Mouse (Mus musculus) forebrain, embryonic 10.5 days (tissue): ENCODE measurements around the gene Ccne1. TPM values are rescaled to one million over a fixed set of nuclear protein-coding genes. Genes with fewer than 3 reads are reported as not detected.

Source experiments
- DNase-seq: peaks from one replicate; pipeline ENCODE4 v3.0.0-alpha.2; 2017; ENCODE audit warnings: low spot score; ENCODE audit errors: extremely low spot score
- H3K27ac ChIP-seq: fragments of 300-500 bp; sonication (generic); 2 replicates; pipeline ENCODE4 v1.5.1; 2016; ENCODE audit warnings: mild to moderate bottlenecking
- H3K27me3 ChIP-seq: fragments of 300-500 bp; sonication (generic); 2 replicates; pipeline ENCODE4 v1.6.1; 2016; ENCODE audit warnings: mild to moderate bottlenecking; ENCODE audit not compliant: poor library complexity, severe bottlenecking
- H3K36me3 ChIP-seq: fragments of 300-500 bp; sonication (generic); replicated peaks from 2 replicates; pipeline ENCODE4 v1.6.1; 2016; ENCODE audit warnings: mild to moderate bottlenecking, moderate library complexity
- H3K4me1 ChIP-seq: fragments of 300-500 bp; sonication (generic); 2 replicates; pipeline ENCODE4 v1.6.1; 2016
- H3K4me3 ChIP-seq: fragments of 300-500 bp; sonication (generic); 2 replicates; pipeline ENCODE4 v1.5.1; 2016; ENCODE audit warnings: mild to moderate bottlenecking, moderate library complexity
- H3K9me3 ChIP-seq: fragments of 300-500 bp; sonication (generic); 2 replicates; pipeline ENCODE4 v1.6.1; 2016; ENCODE audit warnings: mild to moderate bottlenecking, moderate library complexity
- WGBS: fragments of 180-500 bp; shearing (Covaris S2); methylation state at CpG from one replicate; pipeline ENCODE4 v1.1.7; 2016; 5-methylcytosine and 5-hydroxymethylcytosine counted together
- polyA plus RNA-seq: library from polyadenylated mRNA; unstranded; fragments of >200 nt; fragmentation: Nextera tagmentation; extraction: Ambion mirVana; gene quantifications from 2 replicates; pipeline ENCODE4 v1.2.1, GENCODE M21; 2016

Gene Ccne1
- polyA plus RNA-seq, 1 experiment from 2014 or later: 117 TPM

- Histone ChIP-seq H3K27ac (no peak overlapping the region), H3K4me3 (no peak overlapping the region), H3K4me1 (peaks cover 29% of the 10 kb centered on the region), H3K27me3 (peaks cover 26% of the 10 kb centered on the region), H3K36me3 (no peaks in the 10 kb centered on the region), H3K9me3 (no peaks in the 10 kb centered on the region)
- no peak for DNase-seq
- WGBS: 87% methylated on average over 8 of the region's 8 CpGs
Observed at GRCm38 (mm10) chr7:38087856-38088255, 19.5 kb downstream of the Ccne1 start.

- H3K27me3 ChIP-seq: peaks cover 26% of the 10 kb centered on the region
Observed at GRCm38 (mm10) chr7:38086401-38086800, 20.9 kb downstream of the Ccne1 start.

GRCm38 (mm10) chr7:38085573-38086211 is 21.6 kb downstream of the Ccne1 start:
- peak overlapping the region; percentile 44; the same call in 1 of the 2 replicates for H3K27ac ChIP-seq
- H3K27me3 ChIP-seq: peaks cover 26% of the 10 kb centered on the region
- peaks cover 29% of the 10 kb centered on the region for H3K4me1 ChIP-seq
- H3K36me3 ChIP-seq: no peaks in the 10 kb centered on the region
- H3K4me3 ChIP-seq: peak overlapping the region; percentile 53
- WGBS: under 1% methylated on average over 35 of the region's 35 CpGs
- no peaks in the 10 kb centered on the region for H3K9me3 ChIP-seq
- DNase-seq: peak; percentile 65

More at GRCm38 (mm10) chr7:38086401-38086800, 20.9 kb downstream of the Ccne1 start:
- Histone ChIP-seq H3K4me3 (0 out of 2 replicates have a peak overlapping the region, but pooled peaks have one; percentile 53), H3K9me3 (no peaks in the 10 kb centered on the region), H3K27ac (no peak overlapping the region), H3K36me3 (no peaks in the 10 kb centered on the region), H3K4me1 (peaks cover 29% of the 10 kb centered on the region)
- WGBS: 32% methylated on average over 8 of the region's 8 CpGs
- no peak for DNase-seq

DNA sequence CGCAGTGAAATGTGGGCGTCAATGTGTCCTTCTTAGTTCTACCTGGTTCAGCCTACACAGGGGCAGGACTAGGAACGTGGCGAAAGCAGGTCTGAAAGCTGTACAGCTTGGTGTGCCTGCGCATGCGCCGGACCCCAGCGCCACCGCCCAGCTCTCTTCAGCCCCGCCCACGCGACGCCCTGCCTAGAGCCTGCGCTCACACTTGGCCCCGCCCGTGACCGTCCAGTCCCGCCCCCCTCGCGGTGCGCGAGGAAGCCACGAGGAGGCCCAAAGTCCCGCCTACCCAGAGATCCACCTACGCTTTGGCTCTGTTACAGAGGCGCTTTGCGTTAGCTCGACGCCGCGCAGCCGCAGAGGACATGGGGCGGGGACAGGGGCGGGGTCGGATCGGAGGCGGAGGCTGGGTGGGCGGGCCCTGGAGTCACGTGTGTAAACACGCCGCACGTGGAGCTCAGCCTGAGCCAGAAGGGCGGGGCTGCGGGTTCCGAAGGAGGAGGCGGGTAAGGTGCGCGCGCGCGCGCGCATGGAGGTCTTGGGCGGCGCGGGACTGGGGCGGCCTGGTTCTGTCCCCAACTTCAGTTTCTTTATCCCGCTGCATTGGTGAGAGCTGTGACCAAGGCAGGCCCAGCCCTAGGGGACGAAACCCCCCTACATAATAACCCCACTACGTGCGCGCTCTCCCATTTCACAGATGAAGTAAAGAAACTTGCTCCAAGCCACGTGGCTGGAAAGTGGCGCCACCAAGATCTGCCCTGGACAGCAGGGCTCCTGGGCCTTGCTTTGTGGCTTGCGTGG is 22.4 kb downstream of the Ccne1 start:
- peaks cover 29% of the 10 kb centered on the region for H3K4me1 ChIP-seq
- H3K4me3 ChIP-seq: peak overlapping the region; percentile 53
- H3K27ac ChIP-seq: peak overlapping the region; percentile 61
- peak; percentile 99 for DNase-seq
- H3K36me3 ChIP-seq: no peaks in the 10 kb centered on the region
- H3K27me3 ChIP-seq: peaks cover 26% of the 10 kb centered on the region
- H3K9me3 ChIP-seq: no peaks in the 10 kb centered on the region
- WGBS: under 1% methylated on average over 65 of the region's 65 CpGs

- no peaks in the 10 kb centered on the region for H3K9me3 ChIP-seq
- H3K36me3 ChIP-seq: no peaks in the 10 kb centered on the region
- no peak overlapping the region for H3K27ac ChIP-seq
- H3K4me1 ChIP-seq: peaks cover 29% of the 10 kb centered on the region
- no peak for DNase-seq
- H3K27me3 ChIP-seq: peaks cover 26% of the 10 kb centered on the region
- no peak overlapping the region for H3K4me3 ChIP-seq
Observed at GRCm38 (mm10) chr7:38082971-38083370, 24.4 kb downstream of the Ccne1 start.

- no peak overlapping the region for H3K27ac ChIP-seq
- no peaks in the 10 kb centered on the region for H3K36me3 ChIP-seq
- peaks cover 25% of the 10 kb centered on the region for H3K4me1 ChIP-seq
- no peak overlapping the region for H3K4me3 ChIP-seq
- WGBS: 80% methylated on average over 7 of the region's 7 CpGs
- no peaks in the 10 kb centered on the region for H3K9me3 ChIP-seq
- DNase-seq: no peak
- peaks cover 34% of the 10 kb centered on the region for H3K27me3 ChIP-seq
Observed at GRCm38 (mm10) chr7:38077189-38077588, 30.1 kb downstream of the Ccne1 start.

- peaks cover 25% of the 10 kb centered on the region for H3K4me1 ChIP-seq
- peaks cover 49% of the 10 kb centered on the region for H3K27me3 ChIP-seq
- H3K36me3 ChIP-seq: no peaks in the 10 kb centered on the region
- no peaks in the 10 kb centered on the region for H3K9me3 ChIP-seq
- H3K27ac ChIP-seq: no peak overlapping the region
- no peak overlapping the region for H3K4me3 ChIP-seq
- DNase-seq: peak; percentile 41
- 52% methylated on average over 6 of the region's 6 CpGs for WGBS
Observed at GRCm38 (mm10) chr7:38075487-38075886, 31.8 kb downstream of the Ccne1 start.

- H3K27ac ChIP-seq: peak overlapping the region; percentile 75
- WGBS: 38% methylated on average over 10 of the region's 10 CpGs
- peak overlapping the region; percentile 43 for H3K4me3 ChIP-seq
- H3K36me3 ChIP-seq: no peaks in the 10 kb centered on the region
- no peak for DNase-seq
- H3K4me1 ChIP-seq: peaks cover 25% of the 10 kb centered on the region
- H3K9me3 ChIP-seq: no peaks in the 10 kb centered on the region
- peaks cover 55% of the 10 kb centered on the region for H3K27me3 ChIP-seq
Observed at GRCm38 (mm10) chr7:38074920-38075319, 32.4 kb downstream of the Ccne1 start.

- no peaks in the 10 kb centered on the region for H3K9me3 ChIP-seq
- peak overlapping the region; percentile 43 for H3K4me3 ChIP-seq
- H3K27me3 ChIP-seq: peaks cover 59% of the 10 kb centered on the region
- H3K27ac ChIP-seq: peak overlapping the region; percentile 75
- peaks cover 25% of the 10 kb centered on the region for H3K4me1 ChIP-seq
- peak; percentile 60 for DNase-seq
- 1% methylated on average over 14 of the region's 14 CpGs for WGBS
- no peaks in the 10 kb centered on the region for H3K36me3 ChIP-seq
Observed at GRCm38 (mm10) chr7:38074514-38074913, 32.8 kb downstream of the Ccne1 start.

DNA sequence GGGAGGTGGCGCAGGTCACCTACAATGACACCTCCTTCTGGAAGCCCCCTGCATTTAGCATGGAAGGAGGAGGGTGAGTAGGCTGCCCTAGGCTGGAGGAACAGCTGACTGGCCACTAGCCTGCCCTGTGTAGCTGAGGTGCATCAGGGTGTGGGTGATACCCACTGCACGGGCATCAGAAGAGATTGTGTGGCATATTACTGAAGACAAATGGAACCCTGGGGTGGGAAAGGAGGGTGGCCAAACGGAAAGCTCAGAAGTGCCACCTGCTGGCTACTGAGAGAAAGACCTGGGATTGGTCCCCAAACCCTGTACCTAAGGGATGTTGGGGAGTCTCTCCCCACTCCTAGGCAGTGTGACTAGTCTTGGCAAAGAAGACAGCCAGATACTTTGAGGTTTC is 33.6 kb downstream of the Ccne1 start:
- H3K4me3 ChIP-seq: no peak overlapping the region; the same call in 1 of the 2 replicates
- peak; percentile 41 for DNase-seq
- H3K9me3 ChIP-seq: no peaks in the 10 kb centered on the region
- H3K36me3 ChIP-seq: no peaks in the 10 kb centered on the region
- 22% methylated on average over 3 of the region's 3 CpGs for WGBS
- H3K4me1 ChIP-seq: peaks cover 25% of the 10 kb centered on the region
- H3K27me3 ChIP-seq: peaks cover 61% of the 10 kb centered on the region
- H3K27ac ChIP-seq: peak overlapping the region; percentile 48; the same call in 1 of the 2 replicates

DNA sequence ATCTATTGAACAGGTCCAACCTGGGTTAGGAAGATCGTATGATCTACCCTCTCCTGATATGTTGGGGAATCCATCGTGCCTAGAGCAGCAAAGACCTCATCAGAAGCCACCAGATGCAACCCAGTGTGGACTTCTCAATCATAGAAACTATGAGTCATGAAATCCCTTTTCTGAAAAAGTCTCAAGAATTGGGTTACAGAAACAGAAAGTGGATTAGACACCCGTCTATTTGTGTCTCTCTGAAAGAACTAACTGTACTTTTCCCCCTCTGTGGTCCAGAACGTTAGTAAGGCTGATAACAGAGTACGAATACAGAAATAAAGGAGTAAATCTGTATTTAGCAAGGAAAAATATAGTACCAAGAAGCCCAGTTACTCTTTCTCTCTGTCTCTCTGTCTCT is 36.3 kb downstream of the Ccne1 start:
- Histone ChIP-seq H3K4me1 (peaks cover 25% of the 10 kb centered on the region), H3K4me3 (no peak overlapping the region), H3K36me3 (no peaks in the 10 kb centered on the region), H3K27ac (no peak overlapping the region), H3K27me3 (peaks cover 49% of the 10 kb centered on the region), H3K9me3 (no peaks in the 10 kb centered on the region)
- WGBS: 84% methylated on average over 5 of the region's 5 CpGs
- no peak for DNase-seq

- no peak for DNase-seq
- Histone ChIP-seq H3K36me3 (no peaks in the 10 kb centered on the region), H3K9me3 (no peaks in the 10 kb centered on the region), H3K27me3 (peaks cover 46% of the 10 kb centered on the region), H3K27ac (no peak overlapping the region), H3K4me3 (no peak overlapping the region), H3K4me1 (peaks cover 23% of the 10 kb centered on the region)
- WGBS: 51% methylated on average over 2 of the region's 2 CpGs
Observed at GRCm38 (mm10) chr7:38070663-38071062, 36.7 kb downstream of the Ccne1 start.

GRCm38 (mm10) chr7:38064431-38064830 is 42.9 kb downstream of the Ccne1 start:
- H3K27me3 ChIP-seq: peaks cover 29% of the 10 kb centered on the region
- 77% methylated on average over 4 of the region's 4 CpGs for WGBS
- H3K36me3 ChIP-seq: no peaks in the 10 kb centered on the region
- no peak overlapping the region for H3K27ac ChIP-seq
- DNase-seq: no peak
- peaks cover 16% of the 10 kb centered on the region for H3K4me1 ChIP-seq
- no peaks in the 10 kb centered on the region for H3K9me3 ChIP-seq
- H3K4me3 ChIP-seq: no peak overlapping the region
